Mouse (Mus musculus) gastrocnemius, adult 18-20 months (tissue): ENCODE measurements at regions not wholly inside any gene's neighbourhood (a gene's known extent, or its start where the extent isn't known, plus 50 kb on each side); places are given as distances from the start of the nearest gene placed in this dataset.
A peak's percentile ranks its signal among the peaks of the same experiment; 100 is the strongest.
"Not testable (repeated sequence)": the region's sequence is repeated elsewhere in the genome, so short reads cannot be mapped to it uniquely, and the experiment has no call there.

Experiments
- DNase-seq: peaks from one replicate; pipeline ENCODE4 v3.0.0; 2021; ENCODE audit warnings: low spot score

- no peak for DNase-seq
Measured at GRCm38 (mm10) chr3:49686182-49686895, 70.8 kb downstream of the Pcdh18 start.

GRCm38 (mm10) chr3:49674921-49675320, 82.2 kb downstream of the Pcdh18 start:
- no peak for DNase-seq

GRCm38 (mm10) chr3:49672685-49673184, 84.4 kb downstream of the Pcdh18 start:
- DNase-seq, result no peak

- DNase-seq, result peak; percentile 59
Measured at GRCm38 (mm10) chr3:49667543-49668338, 89.4 kb downstream of the Pcdh18 start.

DNA sequence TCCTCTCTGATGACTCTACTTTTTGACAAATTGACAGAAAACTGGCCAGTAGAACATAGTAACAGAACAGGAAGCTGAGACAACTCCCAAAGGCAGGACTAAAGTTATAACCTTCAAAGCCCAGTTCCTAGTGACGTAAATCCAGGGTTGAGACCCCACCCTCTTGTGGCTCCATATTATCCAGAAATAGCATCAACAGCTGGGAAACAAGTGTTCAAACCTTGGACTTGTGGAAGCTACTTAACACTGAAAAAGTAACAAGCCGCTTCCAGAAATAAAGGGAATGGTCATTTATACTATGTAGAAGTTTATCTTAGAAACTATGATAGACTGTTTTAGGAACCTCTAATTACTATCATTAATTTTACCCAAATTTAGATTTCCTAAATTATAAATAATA, 90.6 kb downstream of the Pcdh18 start:
- DNase-seq, result no peak

DNA sequence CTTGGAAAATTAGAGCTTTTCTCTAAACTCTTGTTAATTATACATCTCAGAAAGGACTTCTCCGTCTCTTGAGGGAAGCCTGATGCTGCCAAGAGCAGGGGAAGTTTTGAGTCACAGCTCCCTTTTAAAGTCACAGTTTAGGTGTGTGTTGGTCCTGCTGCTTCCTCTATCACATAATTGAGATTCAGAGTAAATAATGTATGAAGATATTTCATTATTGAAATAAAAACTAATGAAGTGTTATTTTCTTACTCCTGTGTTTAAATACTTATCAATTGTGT, 108.3 kb downstream of the Pcdh18 start:
- DNase-seq, result no peak

DNA sequence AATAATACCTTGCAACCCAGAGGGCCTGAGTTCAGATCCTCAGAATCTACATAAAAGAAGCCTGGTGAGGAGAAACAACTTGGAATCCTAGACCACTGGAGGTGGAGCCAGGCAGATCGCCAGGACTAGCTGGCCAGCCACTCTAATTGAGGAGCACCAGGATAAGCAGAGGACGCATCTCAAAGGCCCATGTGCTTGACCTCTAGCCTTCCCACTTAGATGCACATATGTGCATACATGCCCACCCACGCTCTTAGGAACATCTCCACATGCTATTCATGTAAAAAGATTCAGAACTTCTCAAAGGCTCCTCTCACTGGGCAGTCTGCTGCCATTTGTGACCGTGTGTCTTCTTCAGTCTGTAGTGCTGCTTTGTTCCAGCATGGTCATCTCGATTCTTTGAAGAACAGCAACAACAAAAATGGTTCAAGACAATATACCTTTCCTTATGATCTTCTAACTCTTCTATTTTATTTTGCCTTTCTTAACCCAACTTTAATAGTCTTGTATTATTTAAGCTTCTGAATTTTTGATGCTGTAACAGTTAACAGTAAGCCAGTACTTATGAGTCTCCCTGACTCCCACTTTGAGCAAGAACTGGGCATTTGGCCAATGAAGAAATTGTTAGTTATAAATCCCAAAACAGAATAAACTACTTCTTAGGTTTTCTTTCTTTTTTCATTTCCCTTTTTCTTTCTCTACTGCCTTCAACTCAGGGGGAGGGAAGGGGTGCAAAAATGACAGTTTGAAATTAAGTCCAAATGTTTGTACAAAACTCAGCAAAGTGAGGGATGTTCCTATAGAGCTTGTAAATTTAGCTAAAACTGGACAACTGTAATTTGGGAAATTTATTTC, 108.9 kb downstream of the Pcdh18 start:
- DNase-seq, result peak; percentile 47

GRCm38 (mm10) chr3:49644993-49645392, 112.1 kb downstream of the Pcdh18 start:
- peak; percentile 67 for DNase-seq

- no peak for DNase-seq
Measured at GRCm38 (mm10) chr3:49643871-49644270, 113.3 kb downstream of the Pcdh18 start.

DNA sequence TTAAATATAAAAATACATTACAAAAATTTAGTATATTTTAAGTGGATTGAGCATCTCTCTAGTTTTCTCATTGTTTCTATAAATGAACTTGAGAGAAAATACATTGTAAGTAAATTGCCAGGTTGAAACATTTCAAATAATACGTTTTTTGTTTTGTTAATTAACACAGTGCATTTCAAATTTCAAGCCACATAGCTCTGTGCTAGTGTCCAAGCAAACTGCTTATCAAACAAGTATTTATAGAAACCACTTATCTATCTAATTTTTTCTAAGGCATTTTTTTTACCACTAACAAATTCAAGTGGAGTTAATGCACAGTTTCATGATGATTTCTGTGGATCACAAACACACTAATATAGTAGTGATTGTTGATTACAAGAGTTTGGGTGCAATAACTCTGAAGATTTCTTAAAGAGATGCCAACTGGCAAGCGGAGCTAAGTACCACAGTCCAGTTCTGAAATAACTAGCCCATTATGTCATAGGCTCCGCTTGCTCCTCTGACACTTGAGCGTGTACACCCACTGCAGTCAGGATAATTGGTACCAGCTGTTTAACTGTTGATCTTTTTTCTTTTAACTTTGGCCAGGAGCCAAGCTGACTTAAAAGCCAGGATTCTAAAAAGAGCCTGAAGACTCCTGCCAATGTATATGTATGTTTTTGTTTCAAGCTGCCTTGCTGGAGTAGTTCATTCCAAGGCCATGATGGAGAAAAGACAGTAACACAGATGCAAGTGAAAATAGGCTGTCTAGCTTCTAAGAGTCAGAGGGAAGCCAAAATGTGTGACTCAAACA, 115.0 kb downstream of the Pcdh18 start:
- peak; percentile 71 for DNase-seq

GRCm38 (mm10) chr3:49641411-49641810, 115.7 kb downstream of the Pcdh18 start:
- DNase-seq, result no peak

DNA sequence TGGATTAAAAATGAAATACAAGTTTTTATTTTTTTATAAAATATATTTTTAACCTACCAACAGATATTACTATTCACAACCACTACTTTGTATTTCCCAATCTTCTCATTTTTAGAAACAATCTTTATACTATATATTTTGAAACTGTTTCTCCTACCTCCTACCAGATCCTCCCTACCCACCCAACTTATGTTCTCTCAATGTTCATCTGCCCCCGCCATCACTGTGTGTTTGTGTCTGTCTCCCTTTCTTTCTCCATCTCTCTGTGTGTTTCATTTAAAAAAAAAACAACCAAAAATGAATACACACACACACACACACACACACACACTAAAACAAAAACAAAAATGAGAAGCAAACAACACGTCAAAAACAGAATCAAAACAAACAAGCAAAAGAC, 118.5 kb downstream of the Pcdh18 start:
- DNase-seq, result no peak

GRCm38 (mm10) chr3:49636676-49637075, 120.4 kb downstream of the Pcdh18 start:
- no peak for DNase-seq

DNA sequence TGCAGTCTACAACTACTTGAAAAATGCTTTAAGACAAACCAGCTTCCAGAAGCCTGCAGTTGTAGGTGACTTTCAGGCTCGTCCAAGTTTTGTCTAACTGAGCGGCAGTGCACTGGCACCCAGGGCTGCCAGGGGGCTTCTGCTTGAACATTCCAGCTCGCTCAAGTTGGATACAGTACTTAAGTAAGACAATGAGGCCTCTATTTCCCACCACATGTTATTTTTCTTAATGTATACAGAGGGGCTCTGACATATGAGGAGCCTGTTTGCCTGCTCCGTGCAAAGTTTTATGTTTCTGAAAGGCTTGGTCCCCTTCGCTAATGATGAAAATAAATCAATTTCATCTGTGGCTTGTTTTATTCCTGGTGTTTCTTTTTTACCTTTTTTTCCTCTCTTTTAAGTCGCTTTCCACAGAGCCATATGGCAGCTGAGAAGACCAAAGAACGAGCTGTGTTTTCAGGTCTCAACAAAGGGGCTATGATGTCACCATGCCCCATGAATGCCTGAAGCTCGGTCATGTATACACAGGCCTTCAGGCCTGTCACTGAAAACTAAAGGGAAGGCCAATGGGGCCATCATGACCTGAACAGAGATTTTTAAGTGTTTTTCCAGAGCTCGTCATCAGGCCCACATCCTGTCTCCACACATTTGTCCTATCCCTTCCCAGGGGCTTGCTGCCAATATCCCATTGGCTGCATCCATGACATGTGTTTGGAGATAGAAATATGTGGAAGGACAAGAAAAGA, 164.2 kb downstream of the Pcdh18 start:
- no peak for DNase-seq

GRCm38 (mm10) chr3:49590234-49590633, 166.9 kb downstream of the Pcdh18 start:
- DNase-seq, result no peak

GRCm38 (mm10) chr3:49586531-49587168, 170.5 kb downstream of the Pcdh18 start:
- no peak for DNase-seq

DNA sequence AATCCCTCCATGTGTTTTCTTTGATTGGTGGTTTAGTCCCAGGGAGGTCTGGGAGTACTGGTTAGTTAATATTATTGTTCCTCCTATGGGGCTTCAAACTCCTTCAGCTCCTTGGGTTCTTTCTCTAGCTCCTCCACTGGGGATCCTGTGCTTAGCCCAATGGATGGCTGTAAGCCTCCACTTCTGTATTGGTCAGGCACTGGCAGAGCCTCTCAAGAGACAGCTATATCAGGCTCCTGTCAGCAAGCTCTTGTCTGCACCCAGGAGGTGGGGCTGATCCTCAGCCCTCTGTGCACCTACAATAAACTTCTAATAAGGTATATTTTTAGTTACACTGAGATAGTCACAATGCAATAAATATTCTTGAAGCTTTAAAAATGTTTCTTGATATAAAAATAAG, 171.2 kb downstream of the Pcdh18 start:
- DNase-seq, result not testable (repeated sequence)

DNA sequence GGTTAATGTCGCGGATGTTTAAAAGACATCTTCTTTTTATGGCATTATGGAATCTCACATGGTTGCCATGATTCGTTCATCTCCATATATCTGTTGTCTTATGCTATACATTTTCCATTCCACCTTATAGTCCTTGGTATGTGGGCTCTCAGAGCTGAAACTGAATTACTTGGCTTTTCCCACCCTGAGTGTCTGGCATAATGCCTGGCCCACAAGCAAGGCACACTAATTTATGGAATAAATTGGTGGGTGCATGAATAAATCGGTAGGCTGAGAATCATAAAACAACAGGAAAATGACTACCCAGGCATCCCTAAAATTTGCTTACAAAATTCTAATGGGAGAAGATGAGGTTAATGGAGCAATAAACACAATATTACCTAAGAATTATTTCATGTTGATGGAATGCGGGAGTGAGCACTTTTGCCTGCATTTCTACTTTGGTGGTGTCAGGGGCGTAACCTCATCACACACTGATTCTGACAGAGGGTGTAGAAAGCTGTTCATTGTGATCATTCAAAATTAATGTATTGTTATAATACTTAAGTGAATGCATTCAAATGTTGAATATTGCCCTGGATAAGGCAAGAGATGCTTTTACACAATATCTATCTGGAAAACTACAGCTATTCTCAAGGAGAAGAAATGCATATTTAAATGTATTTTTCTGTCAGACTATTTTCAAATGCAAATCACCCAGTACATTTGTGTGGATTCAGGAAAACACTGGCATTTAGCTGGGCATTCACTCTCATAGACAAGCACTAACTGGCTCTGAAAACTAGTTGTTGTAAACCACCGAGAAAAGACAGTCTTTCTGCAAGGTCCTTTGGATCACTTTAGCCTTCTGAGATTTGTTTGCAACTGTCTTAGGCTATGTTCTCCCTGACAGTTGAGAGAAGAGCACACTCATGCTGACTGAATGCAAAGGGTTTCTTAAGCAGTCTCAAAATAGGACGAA, 190.1 kb downstream of the Pcdh18 start:
- DNase-seq, result no peak

DNA sequence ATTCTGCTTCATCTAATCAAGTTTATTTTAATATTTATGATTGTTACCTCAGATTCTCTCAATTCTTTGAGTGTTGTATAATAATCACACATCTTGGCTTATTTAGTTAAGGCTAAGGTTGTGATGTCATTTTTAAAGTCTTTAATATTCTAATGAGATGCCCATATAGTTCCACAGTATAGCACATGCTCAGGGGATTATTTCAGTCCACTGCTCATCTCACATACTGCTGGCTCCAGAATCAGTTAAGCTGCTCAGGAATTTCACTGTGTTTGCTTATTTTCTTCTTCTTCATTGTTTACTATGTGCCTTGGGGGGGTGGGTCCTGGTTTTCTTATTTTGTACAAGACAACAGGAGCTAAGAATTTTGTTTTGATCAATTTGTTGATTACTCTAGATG, 229.5 kb downstream of the Pcdh18 start:
- DNase-seq, result no peak
